Mouse (Mus musculus) left cerebral cortex, postnatal 25 days (tissue): ENCODE measurements at regions not wholly inside any gene's neighbourhood (a gene's known extent, or its start where the extent isn't known, plus 50 kb on each side); places are given as distances from the start of the nearest gene placed in this dataset.
A peak's percentile ranks its signal among the peaks of the same experiment; 100 is the strongest.
"Not testable (repeated sequence)": the region's sequence is repeated elsewhere in the genome, so short reads cannot be mapped to it uniquely, and the experiment has no call there.

Experiments used
- DNase-seq, 2 experiments: peaks; one replicate each; pipeline ENCODE4 v3.0.0; 2022; ENCODE audit warnings: low spot score in 2 of 2, mixed read lengths in 1 of 2
- intact Hi-C: fragments of 180-260 bp; cut with DNase I; formaldehyde crosslinking; loops from one replicate; pipeline ENCODE4 v1.15.1; 2025

GRCm38 (mm10) chr1:114641215-114641614 is 1043.3 kb upstream of the Cntnap5a start:
- no peak for DNase-seq
- intact Hi-C loops: no loop called here

GRCm38 (mm10) chr1:114641854-114642253 is 1042.7 kb upstream of the Cntnap5a start:
- DNase-seq, intact Hi-C loops: not testable (repeated sequence)

GRCm38 (mm10) chr1:114673954-114674353 is 1010.6 kb upstream of the Cntnap5a start:
- intact Hi-C loops: no loop called here
- no peak for DNase-seq

- intact Hi-C loops: no loop called here
- DNase-seq: peak in 1 of 2 experiments; percentile 71
Measured at GRCm38 (mm10) chr1:114681258-114681657, 1003.3 kb upstream of the Cntnap5a start.

GRCm38 (mm10) chr1:114721142-114721541 is 963.4 kb upstream of the Cntnap5a start:
- intact Hi-C loops: no loop called here

GRCm38 (mm10) chr1:114729167-114729566 is 955.4 kb upstream of the Cntnap5a start:
- intact Hi-C loops: no loop called here
- no peak for DNase-seq

More at GRCm38 (mm10) chr1:114721142-114721541, 963.4 kb upstream of the Cntnap5a start:
- DNase-seq: no peak
